Mouse (Mus musculus) right cerebral cortex, postnatal 25 days (tissue): Measurements from ENCODE around the gene Mms19.

Experiments used
- DNase-seq: peaks from one replicate; pipeline ENCODE4 v3.0.0; 2022

Gene Mms19

DNA sequence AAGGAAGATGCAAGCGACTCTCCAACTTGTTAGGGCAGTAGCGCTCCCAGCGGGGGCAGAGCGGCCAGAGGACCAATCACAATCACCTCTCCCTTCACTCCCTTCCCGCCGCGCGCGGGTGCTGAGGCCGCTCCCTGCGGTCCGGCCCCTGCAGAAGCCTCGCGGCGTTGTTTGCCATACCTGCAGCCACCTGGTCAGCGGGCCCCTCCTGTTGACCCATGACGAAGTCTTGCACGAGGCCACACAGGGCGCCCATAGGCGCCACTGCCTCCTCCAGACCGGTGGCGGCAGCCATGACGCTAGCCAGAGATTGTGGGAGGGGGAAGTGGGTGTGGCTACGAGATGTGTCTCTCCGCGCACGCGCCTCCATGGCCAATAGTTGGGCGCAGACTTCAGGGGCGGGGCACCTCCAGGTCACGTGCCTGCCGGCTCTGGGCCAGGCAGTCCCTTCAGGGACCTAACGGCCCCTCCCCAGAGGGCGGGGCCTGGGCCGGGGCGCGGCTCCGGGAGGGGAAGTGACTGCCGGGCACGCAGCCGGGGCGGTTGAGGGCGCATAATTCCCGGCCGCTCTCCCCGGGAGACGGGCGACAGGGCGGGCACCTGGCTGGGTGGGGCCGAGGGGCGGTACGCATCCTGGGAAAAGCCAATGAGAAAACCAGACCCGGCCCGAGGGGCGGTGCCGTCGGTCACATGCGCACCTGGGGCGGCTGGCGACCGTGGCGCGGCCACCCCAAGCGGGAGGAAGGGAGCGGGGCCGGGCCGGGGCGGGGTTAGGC lies at the start of gene Mms19:
TSS of gene Mms19 (minus strand) at position 339 of the 776 bp plus-strand sequence.
- DNase-seq: peak; percentile 100

DNA sequence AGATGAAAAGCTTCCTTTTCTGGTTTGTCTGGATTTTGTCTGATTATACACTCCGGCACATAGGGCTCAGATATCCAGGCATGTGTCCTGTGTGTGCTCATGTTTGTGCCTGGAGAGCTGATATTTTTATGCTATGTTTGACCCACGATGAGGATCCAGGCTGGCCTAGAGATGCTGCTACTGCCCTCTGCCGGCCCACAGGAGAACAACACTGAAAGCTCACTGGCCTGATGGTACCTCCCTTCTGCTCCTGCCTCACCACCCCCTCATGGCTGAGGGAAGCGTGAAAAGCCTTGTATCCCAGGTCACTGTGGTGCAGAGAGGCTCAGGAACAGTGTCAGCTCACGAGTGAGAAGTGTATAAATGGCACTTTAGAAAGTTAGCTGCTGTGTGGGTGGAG lies 45.2 kb upstream of the Mms19 start:
- DNase-seq: peak; percentile 70

- no peak for DNase-seq
Observed at GRCm38 (mm10) chr19:42022542-42022848, 41.5 kb upstream of the Mms19 start.

DNA sequence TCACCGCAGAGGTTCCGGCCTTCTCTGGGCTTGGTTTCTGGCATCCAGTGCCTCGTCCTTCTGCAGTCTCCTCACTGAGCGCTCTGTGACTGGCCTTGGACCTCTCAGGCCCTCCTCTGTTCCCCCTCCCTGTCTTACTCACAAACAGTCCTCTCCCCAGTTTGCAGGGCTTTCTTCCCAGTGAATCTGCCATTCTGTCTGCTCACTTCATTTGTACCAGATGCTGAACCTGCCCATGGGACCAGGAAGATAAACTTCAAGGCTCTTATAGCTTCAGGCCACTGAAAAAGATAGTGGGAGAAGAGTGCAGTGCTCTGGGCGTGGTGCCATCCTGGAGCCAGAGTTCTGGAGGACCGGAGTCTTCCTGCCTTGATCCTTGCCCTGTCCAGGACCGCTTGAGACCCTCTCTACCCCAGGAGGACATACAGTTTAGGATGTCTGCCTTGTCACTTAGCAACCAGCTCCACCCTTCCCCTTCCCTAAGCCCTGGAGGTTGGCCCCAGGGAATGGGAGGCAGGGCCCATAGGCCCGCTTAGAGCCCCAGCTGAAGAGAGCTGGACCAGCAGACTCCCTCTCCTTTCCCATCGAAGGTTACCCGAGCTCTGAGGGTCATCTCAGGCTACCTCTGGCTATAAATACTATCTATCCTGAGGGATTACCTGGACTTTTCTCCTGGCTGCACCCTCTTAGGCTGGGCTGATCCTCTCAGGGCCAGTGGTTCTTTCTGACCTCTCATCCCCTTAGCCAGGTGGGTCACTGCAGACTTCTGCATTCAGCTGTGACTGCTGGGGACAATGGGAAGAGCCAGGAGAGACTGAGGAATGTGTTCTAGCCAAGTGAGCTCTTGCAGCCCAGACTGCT lies 41.0 kb upstream of the Mms19 start:
- DNase-seq: no peak

GRCm38 (mm10) chr19:42019011-42019522 lies 38.1 kb upstream of the Mms19 start:
- DNase-seq: no peak

DNA sequence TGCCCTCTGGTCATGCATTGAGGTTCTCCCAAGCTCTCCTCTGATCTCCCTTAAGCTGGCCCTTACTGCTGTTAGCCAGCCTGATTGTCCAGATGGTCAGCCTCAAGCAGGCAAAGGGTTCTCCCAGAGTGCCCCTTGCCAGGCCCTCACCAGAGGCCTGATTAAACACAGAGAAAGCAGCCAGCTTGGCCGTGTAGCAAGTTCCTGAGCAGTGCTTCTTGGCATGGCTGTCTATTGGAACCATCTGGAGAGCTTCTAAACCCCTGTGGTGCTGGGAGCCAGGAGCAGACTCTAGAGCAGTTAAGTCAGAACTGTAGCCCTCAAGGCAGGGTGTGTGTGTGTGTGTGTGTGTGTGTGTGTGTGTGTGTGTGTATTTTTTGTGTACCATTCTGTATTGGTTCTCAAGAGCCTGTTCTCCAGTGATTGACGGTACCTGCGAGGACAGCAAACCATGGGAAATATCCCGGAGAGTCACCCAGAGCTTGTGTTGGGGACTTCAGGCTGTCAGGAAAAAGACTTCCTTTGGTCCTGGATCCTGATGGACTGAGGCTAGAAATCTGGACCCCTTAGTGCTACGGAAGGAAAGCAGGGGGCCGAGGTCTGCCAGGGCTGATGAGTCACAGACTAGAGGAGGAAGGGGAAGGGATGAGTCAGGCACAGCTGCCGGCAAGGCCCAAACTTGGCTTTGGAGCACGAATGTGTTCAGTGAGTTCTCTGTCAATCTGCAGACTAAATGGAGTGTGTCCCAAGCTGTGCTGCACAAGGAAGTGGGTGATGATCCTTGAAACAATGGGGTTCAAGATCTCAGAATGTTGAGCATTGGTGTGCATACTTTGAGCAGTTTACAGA lies 36.7 kb upstream of the Mms19 start:
- DNase-seq: peak; percentile 50

DNA sequence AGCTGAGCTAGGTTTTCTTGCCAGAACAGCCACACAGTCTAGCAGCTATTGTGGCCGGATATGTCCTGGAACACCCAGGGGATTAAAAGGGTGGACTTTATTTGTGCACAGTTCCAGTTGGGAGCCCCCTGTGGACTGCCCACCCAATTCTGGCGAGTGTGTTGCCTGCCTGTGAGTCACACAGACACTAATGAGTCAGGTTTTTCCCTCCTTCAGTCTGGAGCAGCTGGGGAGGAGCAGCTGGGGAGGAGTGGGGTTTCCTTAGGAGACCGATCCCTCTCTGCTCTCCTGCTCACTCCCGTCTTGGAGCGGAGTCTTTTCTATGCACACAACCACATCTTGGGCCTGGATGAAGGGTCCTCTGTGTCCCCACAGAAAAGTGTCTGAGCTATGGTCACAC lies 35.9 kb upstream of the Mms19 start:
- peak; percentile 69 for DNase-seq

DNA sequence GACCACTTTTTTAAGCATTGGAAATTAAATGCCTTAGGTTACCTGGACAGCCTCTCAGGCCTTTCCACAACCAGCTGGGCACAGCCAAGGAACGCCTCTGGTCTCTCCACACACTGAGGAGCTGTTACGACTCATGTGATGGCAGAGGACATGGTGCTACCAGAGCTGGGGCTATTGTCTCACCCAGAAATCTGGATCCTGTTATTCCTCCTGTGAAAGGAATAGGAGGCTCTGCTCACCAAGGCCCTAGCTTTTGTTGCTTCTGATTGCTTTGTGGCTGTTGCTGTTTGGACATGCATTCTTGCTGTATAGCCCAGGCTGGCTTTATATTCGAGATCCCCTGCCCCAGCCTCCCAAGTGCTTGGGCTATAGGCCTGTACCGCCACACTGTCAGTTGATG lies 35.3 kb upstream of the Mms19 start:
- no peak for DNase-seq

GRCm38 (mm10) chr19:42015001-42015400 lies 34.0 kb upstream of the Mms19 start:
- no peak for DNase-seq

DNA sequence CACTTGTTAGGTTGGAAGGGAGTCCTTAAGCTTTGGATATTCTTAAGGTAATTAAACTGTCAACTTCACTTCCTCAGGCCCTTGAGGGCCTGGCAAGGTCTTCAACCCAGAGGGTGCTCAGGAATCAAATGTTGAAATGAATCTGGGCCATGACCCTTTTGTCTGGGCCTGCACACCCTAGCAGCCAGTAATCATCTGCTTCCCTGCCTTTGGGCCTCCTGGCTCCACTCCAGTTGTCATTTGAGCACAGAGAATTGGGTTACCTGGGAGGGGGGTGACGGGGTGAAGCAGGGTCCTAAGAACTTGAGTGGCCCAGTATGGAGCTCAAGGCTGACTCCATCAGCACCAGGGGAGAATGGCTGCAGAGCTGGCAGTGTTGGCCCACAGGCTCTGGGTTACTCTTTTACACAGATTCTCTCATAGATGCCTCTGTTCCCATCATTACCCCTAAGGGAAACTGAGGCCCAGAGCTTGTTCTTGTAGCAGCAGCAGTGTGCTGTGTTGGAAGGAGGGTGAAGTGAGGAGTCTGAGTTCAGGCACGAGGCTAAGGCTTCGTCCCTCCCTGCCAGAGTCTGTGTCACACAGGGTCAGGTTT lies 33.4 kb upstream of the Mms19 start:
- DNase-seq: no peak

DNA sequence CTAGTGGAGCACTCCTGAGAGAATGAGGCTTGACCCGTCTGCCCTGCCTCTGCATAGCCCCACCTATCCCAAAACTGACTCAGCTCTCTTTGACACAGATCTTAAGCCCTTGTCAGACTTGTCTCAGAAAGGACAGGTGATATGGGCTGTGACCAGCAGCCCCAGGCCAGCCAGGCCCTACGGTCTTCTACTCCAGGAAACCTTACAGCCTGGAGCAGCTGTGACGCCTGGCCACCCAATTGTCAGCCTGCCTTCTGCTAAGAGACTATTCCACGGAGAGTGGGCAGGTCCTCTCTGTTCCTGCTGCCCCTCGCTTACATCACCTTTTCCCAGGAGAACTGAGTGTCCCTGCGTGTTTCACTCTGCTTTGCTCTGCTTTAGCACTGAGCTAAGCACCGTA lies 30.2 kb upstream of the Mms19 start:
- DNase-seq: no peak

DNA sequence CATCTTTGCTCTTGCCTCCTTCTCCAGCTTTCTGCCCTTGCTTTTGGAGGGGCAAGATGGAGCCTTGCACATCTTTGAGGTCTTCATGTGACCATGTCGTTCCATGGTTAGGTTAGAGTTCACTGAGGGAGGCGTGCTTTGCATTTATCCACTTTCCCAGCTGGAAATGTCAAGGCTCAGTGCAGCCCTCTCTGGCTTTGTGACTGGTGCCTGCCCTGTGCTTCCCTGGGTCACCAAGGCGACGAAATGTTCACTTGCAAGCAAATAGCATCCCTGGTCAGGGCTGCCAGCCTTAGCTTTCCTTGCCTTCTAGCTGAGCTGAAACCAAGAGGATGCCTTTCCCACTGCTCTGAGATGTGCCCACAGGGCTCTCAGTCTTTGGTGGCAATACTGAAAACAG lies 29.5 kb upstream of the Mms19 start:
- no peak for DNase-seq

GRCm38 (mm10) chr19:42009067-42009466 lies 28.1 kb upstream of the Mms19 start:
- DNase-seq: no peak

- DNase-seq: no peak
Observed at GRCm38 (mm10) chr19:42008586-42008985, 27.6 kb upstream of the Mms19 start.

GRCm38 (mm10) chr19:42006568-42006967 lies 25.6 kb upstream of the Mms19 start:
- DNase-seq: no peak

GRCm38 (mm10) chr19:42005616-42006015 lies 24.7 kb upstream of the Mms19 start:
- no peak for DNase-seq

GRCm38 (mm10) chr19:42004258-42004657 lies 23.3 kb upstream of the Mms19 start:
- no peak for DNase-seq

DNA sequence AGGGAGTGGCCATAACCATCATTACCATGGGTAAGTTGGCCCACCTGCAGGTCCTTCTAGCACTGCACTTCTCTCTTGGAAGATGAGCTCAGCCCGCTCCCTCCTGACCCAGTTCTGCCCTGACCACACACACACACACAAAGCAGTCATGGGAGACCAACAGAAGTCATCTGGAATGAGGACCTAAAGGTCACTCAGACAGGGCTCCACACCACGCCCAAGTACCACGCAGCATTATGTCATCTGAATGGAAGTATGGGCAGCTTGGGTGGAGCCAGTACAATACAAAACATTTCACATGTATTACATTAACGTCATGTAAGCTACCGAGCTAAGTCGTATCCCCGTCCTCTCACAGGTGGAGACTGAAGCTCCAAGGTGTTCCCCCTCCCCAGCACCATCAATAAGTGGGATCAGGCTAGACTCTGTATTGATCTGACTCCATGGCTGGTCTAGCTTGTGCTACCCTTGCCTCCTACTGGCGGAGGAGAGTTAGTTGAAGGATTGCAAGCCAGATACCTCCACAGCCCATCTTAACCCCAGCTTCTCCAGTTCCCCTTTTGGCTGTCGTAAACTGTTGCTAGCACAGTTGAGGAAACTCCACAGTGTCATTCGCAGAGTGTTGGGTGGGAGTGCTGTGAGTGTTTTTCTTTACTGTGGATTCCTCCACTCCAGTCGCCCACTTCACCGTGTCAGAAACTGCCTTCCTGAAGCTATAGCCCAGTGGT lies 20.5 kb upstream of the Mms19 start:
- DNase-seq: no peak

DNA sequence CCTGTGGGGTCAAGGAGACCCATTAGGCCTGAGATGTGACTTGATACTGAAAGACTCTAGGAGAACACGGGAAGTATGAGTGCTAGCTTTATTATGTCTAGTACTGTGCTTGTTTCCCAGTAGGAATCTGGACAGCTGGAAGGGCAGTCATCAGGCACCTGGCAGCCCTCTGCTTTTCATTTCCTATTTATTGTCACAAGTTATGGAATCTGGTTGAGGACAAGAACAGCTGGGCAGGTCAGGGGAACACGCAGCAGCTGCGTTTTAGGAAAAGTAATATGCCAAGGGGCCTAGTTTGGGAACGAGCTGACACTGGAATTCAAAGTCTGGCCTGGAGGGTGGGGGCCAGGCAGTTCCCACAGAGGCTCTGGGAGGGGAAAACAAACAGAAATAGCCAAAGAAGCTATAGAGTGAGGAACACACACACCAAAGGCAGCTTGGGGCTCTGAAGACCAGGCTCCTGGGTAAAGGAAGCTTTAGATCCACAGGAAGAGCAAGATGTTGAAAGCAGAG lies 19.5 kb upstream of the Mms19 start:
- no peak for DNase-seq

DNA sequence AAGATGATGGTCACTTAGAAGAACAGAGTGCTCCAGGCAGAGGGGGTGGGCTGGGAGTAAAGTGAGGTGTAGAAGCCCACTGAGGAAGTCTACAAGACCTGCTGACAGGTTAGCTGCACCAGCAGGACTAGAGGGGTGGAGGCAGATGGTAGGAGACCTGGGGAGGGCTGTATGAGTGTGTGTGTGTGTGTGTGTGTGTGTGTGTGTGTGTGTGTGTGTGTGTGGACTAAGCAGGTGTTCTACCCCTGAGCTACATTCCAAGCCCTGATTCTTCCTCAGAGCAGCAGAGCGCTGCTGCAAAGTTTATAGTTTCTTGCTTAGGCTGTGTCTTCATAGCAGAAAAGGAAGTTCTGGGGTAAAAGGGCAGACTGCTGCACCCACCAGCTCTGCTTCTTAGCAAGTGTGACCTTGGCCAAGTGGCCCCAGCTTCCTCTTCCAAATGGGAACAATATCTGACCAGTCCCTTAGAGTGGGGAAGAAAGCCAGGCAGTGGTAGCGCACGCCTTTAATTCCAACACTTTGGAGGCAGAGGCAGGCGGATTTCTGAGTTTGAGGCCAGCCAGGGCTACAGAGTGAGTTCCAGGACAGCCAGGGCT lies 18.8 kb upstream of the Mms19 start:
- DNase-seq: no peak

DNA sequence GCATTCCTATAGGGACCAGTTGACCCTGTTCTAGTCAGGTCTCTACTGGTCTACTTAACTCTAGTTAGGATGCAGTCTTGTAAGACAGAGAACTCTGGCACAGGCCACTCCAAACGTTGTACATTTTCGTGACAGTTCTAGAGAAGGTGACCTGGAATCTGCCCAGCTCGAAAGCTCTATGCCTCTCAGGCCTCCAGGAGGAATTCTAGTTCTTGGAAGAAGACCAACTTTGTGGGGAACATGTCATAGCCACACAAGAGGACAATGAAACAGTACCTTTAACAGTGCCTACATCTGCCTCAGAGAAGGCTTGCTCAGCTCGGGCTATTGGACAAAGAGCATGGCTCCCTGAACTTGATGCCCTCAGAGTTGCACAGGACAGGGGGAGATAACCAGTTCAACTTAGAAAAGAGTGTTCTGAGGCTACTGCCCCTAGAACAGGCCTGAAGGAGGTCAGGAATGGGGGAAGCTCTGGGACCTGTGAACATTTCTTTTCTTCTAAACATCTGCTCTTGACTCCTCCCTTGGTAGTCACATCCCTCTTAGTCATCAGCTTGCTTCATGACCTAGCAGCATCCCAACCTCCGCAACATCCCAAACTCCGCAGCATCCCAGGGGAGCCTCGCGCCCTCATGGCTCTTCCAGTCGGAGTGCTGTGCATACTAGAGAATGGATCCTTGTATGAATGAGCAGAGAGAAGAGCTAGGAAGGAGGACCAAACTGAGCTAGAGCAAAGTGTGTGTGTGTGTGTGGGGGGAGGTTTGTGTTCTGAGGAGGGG lies 18.0 kb upstream of the Mms19 start:
- no peak for DNase-seq
